Mouse (Mus musculus): Measurements from ENCODE around the gene Gm47841.

Gene Gm47841

DNA sequence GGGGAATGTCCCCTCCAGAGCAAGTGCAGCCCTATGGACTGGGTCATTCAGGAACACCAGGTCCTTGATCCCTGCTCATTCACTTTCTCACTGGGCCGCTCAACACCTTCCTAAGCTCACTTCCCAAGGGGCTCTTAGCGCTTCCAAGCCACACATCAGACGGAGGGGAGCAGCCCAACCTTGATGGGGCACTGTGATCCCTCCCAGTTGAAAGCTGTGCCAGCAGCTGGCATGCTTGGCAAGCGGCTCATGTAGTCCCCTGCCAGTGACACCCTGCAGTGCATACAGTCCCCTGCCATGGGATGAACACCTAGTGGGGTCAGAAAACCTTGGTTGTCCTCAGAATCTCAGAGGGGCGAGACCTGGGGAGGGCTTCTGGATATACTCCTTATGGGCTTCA lies 26.9 kb upstream of the Gm47841 start:
- peak; percentile 33 for DNase-seq

DNA sequence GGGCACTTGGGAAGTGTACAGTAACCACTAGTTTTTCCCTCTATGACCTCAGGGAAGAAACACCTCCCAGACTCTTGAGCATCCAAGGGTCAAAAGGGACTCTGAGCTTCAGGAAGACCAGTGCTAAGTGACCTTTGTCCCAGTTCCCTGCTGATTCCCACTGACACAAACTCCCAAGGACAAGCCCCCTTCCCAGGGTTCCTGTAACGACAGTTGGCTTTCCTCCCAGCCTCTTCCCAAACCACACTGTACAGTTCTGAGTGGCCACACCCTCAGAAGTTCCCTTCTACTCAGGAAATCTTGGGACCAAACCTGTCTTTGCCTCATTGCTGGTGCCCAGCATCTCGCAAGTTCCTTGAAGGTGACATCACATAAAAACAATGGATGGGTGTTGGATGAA lies 25.5 kb upstream of the Gm47841 start:
- DNase-seq: peak; percentile 57

DNA sequence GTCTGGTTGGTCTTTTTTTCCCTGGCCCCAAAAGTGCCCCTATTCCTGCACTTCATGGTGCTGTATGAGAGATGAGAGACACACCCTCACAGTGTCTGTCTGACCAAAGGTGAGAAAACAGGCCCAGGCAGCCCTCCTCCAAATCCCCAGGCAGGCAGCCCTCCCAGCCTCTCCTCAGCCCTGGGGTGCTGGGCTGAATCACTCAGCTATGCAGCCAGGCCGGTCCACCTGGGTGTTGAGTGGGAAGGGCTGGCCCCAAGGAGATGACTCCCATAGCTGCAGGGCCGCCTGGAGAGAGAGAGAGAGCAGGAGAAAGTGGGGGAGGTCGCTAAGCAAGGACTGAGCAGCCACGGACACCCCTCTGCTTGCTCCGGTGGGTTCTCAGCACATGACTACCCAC lies 23.6 kb upstream of the Gm47841 start:
- DNase-seq: peak; percentile 77

DNA sequence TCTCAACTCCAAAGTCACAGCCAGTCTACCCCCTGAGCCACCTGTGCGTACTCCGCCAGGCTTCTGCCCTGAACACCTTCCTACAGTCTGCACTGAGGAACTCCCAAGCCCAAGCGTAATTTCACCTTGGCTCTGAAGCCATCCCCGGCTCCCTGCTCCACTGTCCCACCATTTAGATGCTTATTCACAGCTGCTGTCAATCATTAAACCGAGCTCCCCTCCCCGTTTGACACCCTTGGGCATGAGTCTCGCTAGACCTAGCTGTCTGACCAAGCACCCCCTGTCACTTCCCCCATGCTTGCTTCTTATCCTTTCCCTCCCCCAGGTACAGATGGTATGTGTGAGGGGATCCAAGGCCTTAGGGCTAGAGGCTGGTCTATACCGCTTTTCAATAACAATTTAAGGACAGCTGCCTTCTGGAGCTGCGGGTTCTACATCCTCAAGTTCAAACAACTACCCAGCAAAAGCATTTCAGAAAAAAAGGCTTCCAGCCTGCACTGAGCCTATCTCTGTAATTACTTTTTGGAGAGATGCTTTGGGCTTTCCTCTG lies 22.5 kb upstream of the Gm47841 start:
- DNase-seq: peak; percentile 86

DNA sequence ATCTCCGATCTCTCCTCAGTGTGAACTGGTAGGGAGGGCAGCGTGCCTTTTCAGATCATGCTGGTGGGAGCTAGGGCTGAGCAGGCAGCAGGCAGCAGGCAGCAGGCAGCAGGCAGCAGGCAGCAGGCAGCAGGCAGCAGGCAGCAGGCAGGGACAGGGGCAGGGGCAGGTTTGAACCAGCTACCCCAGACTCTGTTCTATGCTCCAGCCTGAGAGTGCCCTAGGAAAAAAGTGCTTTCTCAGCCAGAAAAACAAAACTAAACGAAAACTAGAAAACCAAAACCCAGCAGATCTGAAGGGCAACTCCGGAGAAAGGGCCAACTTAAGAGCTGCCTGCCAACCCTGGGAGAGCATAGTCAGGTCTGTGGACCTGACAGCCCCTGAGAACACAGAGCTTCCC lies 21.5 kb upstream of the Gm47841 start:
- DNase-seq: peak; percentile 58

DNA sequence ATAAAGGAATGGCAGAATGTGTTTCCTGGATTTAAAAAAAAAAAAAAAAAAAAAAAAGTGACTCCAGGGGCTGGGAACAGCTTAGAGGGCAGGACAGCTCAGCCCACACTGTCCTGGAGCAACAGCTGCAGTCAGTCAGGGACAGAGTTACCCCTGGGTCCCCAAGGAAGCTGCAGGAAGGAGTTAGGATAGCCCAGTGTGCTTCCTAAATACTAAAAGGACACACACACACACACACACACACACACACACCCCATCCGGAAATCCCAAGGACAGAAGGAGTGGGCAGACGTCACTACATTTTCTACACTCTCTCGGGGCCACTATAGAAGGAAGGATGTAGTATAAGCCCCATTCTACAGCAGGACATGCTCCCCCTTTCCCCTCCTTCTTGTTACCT lies 20.8 kb upstream of the Gm47841 start:
- peak; percentile 74 for DNase-seq

DNA sequence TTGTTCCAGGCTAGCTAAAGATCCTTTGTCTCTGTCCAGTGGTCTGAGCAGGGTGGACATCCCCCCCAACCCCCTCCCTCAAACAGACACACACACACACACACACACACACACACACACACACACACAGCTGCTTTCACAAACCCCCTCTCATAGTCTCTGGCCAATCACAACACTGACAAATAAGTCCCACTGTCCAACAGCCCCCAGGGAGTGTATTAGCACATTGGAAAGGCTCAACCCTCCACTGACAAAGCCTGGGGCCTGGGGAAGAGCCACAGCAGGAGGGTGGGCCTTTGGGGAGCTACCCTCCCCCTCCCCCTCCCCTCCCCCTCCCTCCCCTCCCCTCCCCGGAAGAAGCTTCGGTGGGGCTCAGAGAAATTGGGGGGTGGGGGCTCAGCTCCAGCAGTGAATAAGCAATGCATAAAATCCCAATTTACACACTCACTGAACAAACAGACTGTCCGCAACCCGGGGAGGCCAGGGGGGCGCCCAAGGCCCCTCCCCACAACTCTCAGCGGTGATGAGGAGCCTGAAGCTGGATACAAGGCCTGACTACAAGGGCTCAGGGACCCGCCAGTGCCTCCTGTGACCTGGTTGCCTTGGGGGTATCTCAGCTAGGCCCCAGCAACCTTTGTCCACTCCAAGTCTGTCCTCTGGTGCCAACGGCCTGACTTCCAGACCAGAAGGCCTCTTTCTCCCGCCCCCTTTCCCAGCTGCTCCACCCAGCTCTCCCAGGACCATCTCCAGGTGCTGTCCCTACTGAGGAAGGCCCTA lies 19.9 kb upstream of the Gm47841 start:
- DNase-seq: peak; percentile 67

DNA sequence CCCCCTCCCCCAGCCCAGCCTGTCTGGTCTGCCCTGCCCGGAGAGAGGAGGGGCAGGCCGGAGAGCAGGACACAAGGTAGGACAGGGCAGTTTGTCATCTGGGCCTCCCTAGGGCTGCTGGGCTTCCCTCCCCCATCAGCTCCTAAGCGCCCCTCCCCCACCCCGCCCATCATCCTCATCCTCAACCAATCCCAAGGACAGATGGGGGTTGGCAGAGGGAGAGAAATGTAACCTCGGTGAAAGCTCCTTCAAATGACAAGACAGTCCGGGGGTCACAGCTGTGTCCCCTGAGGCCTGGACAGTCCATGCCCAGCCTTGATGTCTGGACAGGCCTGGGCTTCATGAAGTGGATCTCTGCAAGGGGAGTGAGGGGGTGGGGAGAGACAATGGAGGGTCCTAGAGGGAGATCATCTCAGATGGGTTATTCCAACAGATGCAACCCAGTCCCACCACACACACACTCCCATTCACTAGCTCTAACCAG lies 19.2 kb upstream of the Gm47841 start:
- DNase-seq: no peak

DNA sequence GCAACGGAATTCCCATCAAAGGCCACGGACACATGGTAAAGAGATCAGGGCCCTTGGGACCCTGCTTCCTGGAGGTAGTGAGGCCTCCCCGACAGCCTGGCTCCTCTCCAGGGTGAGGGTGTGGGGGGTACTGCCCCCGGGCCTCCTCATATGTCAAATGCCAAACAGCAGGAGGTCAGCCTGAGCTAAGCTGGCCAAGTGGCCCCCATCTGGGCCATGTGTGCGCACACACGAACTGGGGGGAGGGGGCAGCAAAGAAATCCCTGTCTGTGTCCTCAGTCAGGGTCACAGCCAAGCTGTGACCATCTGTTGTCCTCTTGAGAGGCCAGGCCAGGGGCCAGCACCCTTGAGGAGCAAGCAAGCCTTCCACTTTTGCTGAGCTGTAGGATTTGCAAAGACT lies 17.9 kb upstream of the Gm47841 start:
- peak; percentile 57 for DNase-seq

DNA sequence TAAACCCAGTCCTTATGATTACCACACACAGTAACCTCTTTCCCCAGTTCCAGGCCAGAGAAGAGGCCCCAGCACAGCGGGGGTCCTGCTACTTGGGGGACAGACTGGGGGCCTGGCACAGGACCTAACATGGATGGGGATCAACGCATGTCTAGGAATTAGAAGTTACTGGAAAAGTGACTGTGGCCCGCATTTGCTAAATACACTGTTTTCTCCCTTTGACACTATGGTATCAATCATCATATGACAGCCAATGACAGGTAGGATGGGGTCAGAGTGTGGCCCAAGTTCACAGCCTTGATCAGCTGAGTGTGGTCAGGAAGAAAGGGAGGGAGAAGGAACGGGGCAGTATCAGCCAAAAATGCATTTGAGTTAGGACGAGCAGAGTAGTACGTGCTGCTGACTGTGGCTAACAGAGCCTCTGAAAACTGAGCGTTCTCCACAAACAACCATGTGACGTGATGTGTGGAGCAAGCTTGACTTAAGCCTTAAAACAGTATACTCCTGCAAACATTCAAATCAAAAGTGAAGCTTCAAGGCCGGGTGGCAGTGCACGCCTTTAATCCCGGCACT lies 13.2 kb upstream of the Gm47841 start:
- no peak for DNase-seq

DNA sequence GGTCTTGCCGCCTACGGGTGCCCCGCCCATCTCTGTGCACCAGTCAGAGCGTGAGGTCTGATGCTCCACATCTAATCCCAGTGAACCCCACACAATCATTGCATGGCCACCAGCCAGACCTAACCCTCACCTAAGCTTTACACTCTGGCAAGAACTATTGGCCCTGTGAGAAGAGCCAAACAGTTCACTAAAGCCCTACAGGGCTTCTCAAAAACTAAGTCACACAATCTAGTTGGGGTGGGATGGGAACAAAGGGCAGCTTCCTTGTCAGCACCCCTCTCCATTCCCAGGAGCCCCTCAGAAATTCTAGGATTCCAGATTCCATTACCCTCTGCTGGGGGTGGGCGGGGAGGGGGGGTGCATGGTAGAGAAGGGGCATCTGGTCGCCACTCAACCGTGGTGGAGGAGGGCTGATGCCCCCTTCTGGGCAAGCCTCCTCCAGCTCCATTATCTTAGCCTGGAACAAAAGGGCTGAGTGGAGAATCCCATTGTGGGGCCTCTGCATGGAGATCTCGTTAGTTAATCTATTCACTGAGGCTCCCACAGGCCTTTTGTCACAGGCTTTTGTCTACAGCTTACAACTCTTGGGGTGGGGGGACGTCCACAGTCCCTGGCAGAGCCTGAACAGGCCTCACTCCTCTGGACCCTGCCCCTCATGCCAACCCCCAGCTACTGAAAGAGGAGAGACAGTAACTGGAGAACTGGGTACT lies 12.5 kb upstream of the Gm47841 start:
- DNase-seq: no peak

DNA sequence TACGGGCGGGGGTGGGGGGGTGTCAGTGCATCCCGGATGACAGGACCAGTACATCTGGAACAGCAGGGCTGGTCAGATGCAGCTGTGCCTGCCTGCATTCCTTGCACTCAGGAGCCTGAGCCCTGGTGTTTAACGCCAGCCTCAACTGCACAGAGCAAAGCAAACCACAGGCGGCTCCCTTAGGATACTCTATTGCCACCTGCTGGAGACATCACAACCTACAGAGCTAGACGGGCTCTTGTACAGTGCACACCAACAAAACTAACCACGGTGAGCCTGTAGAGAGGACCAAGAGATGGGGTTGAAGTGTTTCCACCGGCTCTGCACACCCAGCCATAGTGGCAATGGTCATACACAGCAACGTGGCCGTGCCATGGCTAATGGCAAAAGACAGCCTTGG lies 9.0 kb upstream of the Gm47841 start:
- DNase-seq: peak; percentile 68

DNA sequence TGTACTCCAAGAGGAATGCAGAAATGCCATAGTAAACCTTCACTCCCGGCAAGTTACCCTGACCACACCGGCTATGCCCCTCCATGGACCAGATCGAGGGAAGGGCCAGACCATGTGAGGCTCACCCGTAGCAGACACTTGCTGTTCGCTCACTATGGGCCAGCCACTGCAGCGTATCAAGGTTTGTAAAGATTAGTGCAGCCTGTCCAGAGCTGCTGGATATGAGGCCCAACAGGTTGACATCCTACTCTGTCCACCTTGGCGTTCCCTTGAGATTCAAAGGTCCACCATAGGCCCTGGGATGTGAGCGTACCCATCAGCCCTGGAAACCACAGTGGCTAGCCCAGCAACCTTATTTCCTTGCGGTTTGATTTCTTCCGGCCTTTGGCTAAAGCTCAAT lies 7.3 kb upstream of the Gm47841 start:
- no peak for DNase-seq

DNA sequence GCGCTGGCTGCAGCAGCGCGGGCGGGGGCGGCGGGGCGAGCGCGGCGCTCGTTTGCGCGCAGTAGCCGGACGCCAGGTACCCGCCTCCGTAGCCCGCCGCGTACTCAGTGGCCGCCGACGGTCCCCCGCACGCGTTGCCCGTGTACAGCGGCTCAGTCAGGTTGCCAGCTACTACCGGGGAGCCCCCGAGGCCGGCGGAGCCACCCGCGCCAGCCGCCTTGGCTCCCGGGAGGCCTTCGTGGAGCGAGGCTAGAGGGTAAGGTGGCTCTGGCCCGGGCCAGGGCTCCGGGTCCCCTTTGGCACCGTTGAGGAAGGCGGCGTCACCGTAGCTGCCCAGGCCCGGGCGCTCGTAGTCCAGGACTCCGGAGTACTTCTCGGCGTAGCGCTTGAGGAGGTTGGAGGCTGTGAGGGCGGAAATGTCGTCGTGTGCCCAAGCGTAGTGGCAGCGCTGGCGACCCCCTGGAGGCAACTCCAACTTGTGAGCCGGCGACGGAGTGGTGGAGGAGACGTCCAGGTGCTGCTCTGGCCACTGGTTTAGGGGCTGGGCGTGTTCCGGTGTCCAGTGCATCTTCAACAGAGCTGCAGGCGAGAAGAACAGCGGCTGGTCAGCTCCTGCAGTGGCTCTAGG lies 6.7 kb upstream of the Gm47841 start:
- DNase-seq: no peak

DNA sequence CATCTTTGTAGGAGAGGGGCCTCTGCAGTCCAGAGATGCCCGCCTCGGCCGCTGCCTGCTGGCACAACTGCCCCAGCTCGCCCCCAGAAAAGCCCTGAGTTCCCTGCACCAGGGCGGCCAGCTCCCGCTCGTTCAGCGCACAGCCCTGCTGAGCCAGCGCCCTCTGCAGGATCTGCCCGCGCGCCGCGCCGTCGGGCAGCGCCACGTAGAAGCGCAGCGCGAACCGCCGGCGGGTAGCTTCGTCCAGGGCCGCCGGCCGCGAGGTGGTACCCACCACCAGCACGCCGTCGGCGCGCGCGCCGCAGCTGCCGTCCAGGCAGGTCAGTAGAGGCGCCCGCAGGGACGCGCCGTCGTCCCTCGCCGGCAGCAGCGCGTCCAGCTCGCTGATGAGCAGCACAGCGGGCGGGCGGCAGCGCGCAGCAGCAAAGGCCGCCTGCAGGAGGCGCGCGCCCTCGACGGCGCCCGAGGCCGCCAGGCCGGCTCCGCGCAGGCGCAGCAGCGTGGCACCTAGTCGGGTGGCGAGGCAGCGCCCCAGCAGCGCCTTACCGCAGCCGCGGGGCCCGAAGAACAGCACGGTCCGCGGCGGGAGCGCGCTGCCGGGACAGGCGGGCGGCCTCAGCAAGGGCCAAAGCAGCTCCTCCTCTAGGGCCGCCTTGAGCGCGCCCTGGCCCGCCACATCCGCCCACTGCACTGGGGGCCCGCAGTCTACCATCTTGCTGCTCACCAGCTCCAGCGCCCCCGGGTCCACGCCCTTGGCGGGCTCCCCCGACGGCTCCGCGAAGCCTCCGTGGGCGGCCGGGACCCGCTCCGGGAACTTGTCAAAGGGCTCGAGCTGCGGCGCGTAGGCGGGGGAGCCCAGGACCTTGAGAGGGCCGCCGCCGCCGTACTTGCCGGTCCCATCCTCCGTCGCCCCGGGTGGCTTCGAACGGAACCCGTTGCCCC lies 5.6 kb upstream of the Gm47841 start:
- no peak for DNase-seq

DNA sequence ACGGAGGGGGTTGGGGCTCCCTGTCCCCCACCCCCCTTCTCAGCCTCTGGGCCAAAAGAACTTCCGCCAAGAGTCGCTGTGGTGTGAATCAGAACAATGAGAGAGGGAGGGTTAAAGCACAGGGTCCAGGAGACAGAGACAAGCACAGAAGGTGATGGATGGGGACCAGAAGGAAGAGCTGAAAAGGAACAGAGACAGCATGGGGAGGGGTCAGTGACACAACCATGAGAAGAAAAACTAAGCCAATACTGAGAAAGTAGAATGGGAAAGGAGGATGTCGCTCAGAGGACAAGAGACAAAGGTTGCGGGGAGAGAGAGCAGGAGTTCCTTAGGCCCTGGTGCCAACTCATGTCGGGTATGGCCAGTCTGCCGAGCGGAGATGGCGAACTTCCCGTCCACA lies 4.7 kb upstream of the Gm47841 start:
- no peak for DNase-seq

DNA sequence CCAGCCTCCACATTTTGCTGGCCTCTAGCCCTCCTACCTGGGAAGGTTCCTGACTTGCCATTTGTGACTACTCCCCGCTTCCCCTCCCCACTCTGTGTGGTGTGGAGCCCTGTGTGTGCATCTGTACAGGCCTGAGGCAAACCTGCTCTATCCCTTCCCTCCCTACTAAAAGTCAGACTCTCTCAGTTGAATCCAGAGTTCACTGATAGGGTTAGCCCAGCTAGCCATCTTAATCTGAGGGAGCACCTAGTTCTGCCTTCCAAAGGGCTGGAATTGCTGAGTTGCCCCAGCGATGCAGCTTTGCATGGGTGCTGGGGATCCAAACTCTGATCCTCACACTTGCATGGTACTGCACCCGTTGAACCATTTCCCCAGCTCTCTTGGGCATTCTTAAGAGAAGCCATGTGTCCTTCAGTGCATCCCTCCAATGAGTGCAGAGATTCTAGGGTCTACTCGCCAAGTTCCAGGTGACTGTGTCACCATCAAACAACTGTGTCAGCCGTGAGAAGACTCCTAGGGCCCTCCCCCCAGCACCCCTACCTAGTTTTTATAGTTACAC lies 1.2 kb upstream of the Gm47841 start:
- DNase-seq: no peak

DNA sequence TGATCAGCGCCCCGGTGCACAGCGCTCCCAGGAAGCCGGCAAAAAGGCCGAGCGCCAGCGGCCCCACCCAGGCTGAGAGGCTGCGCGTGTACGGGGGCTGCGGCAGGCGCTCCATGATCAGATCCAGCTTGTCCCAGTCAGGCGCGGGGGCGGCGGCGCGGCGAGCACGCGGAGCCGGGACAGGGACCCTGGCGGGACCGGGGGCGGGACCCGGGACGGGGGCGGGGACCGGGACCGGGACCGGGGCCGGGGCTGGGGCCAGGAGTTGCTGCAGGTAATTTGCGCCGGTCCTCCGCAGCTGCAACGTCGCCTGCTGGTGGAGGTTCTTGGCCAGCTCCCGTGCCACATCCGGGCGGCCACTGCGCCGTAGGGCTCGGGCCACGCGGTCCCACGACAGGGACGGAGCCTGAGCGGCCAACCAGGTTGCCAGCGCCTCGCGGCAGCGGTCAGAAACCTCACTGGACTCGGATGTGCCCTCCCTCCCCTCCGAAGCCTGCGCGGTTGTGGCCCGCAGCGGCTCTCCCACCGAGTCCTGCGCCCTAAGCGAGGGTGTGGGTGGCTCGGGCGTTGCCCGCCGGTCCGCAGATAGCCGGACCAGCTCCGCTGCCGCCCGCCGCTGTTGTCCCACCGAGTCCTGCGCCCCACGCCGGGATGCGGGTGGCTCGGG lies 537 bp downstream of the Gm47841 start:
- DNase-seq: peak; percentile 61

DNA sequence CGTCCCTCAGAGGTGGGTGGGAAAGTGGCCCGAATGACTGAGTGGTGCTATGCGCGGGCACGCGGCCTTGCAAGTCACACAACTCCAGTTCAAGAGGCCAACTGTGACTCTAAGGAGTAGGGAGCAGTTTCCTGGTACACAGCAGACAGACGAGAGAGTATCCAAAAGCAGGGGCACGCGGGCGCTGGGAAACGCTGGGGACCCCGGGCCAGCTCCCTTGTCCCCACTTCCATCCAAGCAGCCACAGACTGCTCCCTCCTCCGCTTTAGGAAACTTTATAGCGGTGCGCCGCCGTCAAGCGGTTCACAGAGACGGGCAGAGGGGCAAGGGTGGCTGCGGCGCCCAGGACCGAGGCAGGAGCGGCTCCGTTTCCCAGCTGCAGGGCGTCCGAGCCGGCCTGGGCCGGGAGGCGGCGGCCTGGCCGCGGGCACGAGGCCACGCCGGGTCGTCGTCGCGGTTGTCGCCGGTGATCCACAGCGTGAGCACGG lies 1.1 kb downstream of the Gm47841 start:
- no peak for DNase-seq

DNA sequence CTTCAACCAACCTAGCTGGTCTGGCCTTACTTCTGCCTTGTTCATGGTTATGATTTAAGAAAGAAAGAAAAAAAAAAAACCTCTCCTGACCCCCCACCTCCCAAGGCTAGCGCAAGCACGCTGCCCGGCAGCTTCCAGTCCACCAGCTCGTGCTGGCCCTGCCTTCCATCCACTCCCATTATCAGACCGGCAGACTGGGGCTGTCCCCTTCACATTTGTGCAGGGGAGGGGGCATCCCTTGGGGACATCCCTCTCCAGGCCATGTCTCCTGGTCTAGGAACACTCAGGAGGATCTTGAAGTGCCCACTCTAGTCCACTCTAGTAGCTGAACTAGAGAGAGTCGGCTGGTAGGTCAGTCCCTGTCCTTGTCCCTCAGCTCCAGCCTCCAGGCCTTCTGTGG lies 2.7 kb downstream of the Gm47841 start:
- DNase-seq: no peak

DNA sequence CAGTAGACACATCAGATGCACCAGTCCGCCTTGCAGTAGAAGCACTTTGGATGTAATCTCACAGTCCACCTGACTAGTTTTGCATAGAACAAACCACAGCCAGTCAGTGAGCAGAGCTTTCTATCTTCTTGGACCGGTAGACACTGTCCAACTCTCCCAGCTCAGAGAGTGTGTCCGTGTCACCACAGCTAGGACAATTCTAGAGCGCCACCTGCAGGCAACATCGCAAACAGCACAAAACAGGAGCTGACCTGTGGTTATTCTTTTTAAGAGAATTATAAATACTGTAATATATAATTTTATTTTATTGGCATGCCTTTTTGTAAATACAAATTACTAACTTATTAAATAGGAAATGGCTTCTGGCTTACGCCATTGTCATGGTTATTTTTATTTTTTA lies 4.6 kb downstream of the Gm47841 start:
- DNase-seq: peak; percentile 73

Measured in kidney, postnatal 14 days (tissue).